Mouse (Mus musculus) 3134 (cell line): ENCODE measurements around the gene Tjp3.

Source experiments
- DNase-seq: peaks from one replicate; pipeline ENCODE4 v3.0.0-alpha.2; 2011; ENCODE audit warnings: low spot score; ENCODE audit not compliant: insufficient read length; ENCODE audit errors: extremely low read depth

Gene Tjp3

DNA sequence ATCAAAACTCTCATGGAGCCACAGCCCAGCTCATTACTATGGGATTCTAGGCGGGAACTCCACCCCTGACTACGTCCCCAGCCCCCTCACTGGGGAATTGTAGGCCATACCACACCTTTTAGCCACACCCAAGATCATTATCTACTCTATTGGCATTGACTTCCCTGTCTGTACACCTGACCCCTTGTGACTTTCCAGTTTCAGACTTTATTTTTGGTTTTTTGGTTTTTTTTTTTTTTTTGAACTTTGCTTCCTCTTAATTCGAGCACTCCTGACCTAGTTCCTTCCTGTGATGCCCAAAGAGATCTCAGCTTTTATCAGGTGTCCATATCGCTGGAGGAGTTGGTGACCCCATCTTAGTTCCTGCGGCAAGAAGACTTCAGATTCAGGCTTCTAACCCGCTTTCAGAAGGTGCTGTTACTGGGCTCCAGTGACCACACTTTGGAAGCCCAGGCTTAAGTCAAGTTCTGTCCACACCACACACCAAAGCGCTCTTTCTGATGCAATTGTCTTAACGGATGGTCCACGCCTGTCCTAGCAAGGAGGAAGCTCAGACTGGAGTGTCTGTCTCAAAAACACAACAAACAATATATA is at the start of gene Tjp3:
TSS of gene Tjp3 (minus strand) at position 71 of the 594 bp plus-strand sequence.
- no peak for DNase-seq

DNA sequence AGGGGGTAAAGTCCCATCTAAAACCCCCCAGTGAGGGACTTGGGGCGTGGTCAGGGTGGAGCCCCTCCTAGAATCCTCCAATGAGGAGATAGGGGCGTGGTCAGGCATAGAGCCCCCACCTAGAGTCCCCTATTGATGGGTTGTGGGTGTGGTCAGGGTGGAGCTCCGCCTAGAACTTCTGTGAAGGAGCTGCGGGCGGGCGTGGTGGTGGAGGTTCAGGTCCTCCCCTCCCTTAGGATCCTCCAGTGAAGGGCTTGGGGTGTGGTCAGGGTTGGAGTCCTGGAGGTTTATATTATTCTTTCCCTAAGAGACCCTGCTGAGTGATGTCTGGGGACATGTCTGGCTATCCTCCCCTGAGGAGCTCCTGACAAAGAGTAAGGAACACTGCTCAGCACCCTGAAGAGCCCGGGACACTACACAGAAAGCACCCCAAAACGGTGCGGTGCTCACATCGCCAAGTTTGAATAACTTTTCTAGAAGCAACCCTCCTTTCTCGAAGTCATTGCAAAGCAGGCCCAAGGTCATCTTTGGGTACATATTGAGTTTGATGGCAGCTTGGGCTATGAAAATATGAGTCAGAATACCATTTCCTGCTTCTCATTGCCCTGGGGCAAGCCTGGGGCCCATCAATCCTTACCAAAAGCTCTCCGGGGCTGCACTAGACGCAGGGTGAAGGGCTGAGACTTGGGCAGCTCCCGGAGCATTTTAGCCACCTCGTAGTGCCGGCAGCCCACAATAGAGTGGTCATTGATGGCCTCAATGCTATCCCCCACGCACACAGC is 49.4 kb upstream of the Tjp3 start:
- no peak for DNase-seq

DNA sequence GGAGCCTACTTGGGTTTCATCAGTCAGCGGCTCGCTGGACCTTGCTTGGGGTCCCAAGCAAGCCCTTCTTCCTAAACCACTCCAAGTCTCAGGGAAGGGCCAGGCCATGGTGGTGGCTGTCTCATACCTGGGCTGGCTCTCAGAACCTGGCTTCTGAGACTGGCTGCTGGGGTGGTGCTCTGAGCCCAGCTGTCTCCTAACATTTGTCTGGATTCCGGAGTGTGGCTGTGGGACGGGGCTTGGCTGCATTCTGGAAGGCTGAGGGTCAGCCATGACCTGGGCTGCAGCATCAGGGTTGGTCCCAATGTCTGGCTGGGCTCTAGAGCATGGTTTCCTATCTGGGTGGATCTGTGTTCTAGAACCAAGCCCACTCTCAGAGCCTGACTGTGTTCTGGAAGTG is 45.2 kb upstream of the Tjp3 start:
- DNase-seq, result no peak

DNA sequence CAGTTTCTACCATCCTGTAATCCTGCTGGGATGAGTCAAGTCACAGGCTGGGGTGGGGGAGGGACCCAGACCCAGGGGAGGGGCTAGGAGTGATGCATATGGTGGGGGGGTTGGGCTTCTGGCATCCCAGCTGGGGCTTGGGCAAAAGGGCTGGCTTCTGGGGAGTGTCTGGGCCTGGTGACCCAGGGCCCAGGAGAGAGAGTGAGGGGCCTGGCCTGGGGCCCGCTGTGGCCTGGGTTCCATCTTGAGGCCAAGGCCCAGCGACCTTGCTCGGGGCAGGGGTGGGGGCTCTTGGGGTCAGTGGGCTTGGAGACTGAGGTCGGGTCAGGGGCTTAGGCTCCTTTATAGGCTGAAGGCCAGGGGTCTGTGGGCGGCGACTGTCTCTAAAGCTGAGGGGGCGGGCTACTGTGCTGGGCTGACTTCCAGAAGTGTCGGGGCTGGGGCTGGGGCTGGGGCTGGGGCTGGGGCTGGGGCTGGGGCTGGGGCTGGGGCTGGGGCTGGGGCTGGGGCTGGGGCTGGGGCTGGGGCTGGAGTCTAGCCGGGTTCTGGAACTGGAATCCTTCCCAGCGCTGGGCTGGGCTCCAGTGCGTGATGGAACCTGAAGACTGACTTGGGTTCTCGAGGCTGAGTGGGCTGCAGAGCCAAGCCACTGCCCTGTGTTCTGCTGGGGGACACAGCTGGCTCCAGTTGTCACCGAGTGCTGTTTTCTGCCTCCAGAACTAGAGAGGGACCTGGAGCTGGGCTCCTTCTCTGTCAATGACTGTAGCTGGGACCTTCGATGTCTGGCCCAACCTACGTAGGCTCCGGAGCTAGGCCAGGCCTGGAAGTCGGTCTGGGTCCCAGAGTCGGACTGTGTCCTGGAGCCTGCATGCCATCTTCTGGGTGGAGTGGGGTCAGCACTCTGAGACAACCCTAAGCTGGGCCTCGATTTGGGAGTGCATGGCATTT is 44.3 kb upstream of the Tjp3 start:
- no peak for DNase-seq

DNA sequence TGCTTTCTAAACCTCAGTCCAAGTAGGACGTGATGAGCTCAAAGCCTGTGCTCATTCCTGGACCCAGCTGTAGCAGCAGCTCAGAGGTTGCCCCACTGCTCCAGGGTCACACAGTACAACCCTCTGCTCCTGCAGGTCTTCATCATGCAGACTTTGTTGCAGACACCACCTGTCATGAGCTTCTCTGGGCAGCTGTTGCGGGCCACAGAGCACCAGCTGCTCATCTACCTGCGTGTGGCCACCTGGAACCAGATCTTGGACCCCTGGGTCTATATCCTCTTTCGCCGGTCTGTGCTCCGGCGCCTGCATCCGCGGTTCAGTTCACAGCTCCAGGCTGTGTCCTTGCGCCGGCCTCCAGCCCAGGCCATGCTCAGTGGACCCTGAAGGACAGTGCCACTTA is 42.9 kb upstream of the Tjp3 start:
- no peak for DNase-seq

DNA sequence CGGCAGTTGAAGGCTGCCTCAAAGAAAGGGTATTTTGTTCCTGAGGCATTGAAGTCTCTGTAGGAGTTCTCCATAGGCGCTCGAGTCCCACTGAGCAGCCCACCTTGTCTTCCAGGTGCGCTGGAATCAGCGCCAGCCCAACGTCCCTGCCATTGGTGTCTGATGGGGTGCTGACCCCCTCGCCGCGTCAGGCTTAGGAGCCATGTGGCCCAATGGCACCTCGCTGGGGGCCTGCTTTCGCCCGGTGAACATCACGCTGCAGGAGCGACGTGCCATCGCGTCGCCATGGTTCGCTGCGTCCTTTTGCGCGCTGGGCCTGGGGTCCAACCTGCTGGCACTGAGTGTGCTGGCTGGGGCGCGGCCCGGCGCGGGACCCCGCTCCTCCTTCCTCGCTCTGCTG is 40.9 kb upstream of the Tjp3 start:
- DNase-seq, result no peak

DNA sequence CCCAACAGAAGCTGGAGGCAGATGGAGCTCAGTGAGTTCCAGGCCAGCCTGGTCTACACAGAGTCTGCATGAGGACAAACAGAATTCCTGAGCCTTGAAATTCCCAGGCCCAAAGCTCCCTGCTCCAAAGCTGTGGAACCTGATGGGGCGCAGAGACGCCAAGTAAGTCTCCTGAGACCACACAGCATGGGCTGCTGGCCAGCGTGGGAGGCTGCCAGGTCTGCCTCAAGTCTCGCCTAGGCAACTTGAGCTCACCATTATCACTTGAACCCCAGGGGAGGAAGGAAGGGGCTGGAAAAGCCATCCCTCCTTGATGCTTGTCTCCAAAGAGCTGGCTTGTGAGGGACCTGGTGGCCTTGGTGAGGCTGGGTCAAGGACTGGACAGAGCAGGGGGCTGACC is 38.6 kb upstream of the Tjp3 start:
- peak; percentile 66 for DNase-seq

DNA sequence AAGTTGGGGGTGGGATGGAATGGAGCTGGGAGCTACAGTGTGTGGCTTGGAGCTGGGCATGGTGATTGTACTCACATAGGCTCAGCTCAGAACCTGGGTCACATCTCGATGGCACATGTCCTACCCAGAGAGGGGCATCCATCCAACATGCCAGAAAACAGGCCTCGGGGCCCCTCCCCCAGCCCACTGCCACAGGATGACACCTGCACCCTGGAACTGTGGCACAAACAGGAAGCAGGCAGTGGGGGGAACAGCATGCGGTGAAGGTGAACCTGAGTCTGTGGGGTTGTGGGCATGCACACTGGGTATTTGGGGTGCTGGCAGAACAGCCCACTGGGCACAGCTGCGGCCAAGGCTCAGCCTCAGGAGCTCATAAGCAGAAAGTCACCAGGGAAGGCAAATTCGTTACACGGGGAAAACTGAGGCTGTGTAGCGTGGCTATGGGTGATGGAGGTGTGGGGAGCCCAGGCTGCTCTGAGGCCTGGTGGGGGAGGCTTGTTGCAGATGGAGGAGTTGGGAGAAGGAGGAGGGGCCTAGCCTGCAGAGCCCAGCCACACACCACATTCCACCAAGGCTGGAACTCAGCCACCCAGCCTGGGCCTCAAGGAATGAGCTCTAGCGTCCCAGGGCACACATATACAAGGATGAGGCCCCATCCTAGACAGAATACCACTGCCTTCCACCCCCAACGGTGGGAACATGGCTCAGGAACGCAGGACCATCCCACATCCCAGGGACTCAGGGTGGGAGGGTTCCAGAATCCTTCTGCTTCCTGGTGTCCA is 38.0 kb upstream of the Tjp3 start:
- peak; percentile 58 for DNase-seq

DNA sequence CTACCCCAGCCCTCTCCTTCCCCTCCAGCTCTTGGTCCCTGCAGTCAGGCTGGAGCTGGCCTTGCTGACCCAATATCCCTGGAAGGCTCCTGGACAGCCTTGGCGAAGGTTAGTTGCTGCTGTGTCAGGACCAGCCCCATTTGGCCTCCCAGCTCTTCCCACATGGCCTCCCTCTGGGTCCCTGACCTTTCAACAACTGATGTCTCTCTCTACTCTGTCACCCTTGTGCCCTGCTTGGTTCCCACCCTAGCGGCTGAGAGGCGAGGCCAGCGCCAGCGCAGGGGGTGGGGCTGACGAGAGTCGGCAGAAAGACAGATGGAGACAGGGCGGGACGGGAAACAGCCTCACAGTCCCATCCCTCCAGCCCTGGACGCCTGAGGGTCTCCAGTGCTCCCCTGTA is 37.0 kb upstream of the Tjp3 start, which contains the start of gene Tbxa2r:
TSS of gene Tbxa2r (plus strand) at position 346 of the 400 bp plus-strand sequence.
- no peak for DNase-seq

DNA sequence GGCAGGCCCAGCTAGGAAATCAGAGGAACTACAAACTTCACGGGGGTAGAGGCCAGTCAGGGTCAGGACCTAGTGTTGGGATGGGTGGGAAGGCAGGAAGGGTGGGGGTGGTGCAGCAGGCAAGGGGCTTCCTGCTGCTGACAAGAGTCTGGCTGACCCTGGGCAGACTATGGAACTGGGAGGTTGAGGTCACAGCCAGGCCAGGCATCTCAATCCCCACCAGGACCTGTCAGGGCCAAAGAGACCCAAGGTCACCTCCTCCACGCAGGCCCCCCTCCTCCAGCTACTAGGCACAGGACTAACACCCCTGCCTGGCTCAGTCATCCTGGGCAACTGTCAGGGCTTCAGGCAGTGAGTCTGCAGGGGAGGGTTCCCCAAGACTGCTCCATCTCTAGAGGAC is 36.6 kb upstream of the Tjp3 start:
- no peak for DNase-seq

DNA sequence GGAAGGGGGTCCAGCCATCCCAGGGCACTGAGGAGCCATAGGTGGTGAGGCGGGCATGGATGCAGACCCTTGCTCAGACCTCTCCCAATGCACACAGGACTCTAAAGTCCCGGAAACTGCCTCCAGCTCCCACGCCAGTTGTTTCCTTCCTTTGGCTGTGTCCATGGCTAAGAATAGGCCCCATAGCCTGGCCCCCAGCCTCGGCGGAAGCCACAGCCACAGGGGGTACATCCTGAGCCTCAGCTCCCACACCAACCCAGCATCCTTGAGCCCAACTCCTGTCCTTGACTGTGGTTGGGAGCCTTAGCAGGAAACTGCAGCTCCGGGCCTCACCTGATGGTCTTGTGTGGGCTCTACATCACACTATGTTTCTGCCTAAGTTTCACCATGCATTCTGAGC is 35.5 kb upstream of the Tjp3 start:
- no peak for DNase-seq

DNA sequence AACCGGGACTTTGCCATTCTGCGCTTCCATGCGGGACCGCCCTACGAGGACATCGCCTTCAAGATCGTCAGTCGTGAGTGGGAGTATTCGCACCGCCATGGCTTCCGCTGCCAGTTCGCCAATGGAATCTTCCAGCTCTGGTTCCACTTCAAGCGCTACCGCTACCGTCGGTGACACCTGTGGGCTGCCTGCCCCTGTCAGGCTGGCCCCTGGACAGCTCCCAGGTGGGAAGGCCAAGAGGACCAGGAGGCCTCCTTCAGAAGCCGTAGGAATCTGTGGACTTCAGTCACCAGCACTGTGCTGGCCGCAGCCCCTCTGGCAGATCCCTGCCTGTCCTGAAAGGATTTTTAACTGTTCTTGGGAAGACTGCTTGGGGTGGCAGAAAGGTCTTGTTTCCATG is 34.4 kb upstream of the Tjp3 start:
- DNase-seq, result no peak

DNA sequence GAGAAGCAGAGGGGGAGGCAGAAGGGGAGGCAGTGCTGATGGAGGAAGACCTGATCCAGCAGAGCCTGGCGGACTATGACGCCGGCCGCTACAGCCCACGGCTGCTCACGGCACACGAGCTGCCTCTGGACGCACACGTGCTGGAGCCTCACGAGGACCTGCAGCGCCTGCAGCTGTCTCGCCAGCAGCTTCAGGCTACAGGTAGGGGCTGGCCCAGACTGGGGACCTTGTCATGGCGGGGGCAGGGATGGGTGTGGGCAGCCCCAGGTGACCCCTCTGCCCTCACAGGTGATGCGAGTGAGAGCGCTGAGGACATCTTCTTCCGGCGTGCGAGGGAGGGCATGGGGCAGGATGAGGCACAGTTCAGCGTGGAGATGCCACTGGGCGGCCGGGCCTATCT is 33.8 kb upstream of the Tjp3 start:
- DNase-seq, result no peak

DNA sequence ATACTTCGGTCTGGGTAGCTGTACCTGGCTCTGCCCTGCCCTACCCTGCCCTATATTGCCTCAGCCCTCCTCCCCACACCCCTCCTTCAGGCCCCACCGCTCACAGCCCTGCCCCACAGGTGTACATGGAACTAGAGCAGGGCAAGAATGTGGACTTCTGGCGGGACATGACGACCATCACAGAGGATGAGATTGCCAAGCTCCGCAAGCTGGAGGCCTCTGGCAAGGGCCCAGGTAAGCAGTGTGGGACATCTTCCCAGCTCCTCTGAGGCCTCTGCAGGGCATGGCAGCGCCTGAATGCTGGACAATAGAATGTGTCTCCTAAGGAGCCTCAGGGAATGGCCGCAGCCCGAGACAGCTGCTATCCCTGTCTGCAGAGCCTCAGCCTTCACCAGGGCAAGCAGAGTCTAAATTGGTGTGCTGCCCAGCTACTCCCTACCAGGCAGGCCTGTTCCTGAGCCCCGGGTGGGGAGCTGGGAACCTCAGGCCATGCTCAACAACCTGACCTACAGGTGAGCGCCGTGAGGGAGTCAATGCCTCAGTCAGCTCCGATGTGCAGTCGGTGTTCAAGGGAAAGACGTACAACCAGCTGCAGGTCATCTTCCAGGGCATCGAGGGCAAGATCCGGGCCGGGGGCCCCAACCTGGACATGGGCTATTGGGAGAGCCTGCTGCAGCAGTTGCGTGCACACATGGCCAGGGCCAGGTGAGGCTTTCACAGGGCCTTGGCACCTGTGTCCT is 32.6 kb upstream of the Tjp3 start:
- DNase-seq, result no peak

DNA sequence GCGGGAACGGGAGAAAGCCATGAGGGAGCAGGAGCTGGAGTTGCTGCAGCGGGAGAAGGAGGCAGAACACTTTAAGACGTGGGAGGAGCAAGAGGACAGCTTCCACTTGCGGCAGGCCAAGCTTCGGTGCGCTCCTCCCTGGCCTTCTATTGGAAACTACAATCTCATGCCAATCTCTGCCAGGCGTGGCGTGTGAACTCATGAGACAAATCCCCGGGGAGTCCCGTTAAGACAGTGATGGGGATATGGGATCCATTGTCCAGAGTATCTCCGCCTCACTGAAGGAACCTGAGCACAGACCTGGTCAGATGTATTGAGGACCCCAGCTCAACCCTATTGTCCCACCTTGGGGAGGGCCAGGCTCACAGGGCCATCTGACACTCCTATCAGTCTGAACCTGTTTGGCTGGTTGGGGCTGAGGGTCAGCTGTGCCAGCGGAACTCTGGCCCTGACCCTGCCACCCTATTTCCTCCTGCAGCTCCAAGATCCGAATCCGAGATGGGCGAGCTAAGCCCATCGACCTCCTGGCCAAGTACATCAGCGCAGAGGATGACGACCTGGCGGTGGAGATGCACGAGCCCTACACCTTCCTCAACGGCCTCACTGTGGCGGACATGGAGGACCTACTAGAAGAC is 31.9 kb upstream of the Tjp3 start:
- no peak for DNase-seq

DNA sequence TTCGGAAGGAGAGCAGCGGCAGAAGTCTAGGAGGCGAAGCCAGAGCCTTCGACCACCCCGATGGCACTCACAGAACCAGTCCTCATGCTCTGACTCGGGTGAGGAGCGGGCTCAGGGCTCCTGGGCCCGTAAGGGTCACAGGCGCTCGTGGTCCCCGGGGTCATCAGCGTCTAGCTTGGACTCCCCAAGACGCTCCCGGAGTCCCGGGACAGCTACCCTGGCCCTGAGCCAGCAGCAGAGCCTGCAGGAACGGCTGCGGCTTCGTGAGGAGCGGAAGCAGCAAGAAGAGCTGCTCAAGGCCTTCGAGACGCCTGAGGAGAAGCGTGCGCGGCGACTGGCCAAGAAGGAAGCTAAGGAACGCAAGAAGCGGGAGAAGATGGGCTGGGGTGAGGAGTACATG is 31.1 kb upstream of the Tjp3 start:
- DNase-seq, result no peak

DNA sequence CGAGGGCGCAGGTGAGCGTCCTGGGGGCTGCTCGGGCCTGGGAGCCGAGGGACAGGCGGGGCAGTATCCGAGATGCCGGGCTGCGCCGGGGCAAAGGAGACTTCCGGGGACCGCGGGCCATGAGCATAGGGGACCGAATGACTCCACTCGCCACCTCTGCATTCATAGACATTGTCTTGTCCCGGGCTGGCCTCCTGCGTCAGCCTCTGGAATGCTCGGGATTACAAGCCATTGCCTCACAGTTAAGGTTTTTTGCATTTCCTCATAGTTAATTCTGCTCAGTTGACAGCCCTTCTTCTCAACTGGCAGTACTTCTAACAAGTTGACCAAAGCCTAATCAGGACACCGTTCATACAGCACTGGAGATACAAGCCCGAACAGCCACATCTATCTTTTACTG is 30.1 kb upstream of the Tjp3 start:
- no peak for DNase-seq

DNA sequence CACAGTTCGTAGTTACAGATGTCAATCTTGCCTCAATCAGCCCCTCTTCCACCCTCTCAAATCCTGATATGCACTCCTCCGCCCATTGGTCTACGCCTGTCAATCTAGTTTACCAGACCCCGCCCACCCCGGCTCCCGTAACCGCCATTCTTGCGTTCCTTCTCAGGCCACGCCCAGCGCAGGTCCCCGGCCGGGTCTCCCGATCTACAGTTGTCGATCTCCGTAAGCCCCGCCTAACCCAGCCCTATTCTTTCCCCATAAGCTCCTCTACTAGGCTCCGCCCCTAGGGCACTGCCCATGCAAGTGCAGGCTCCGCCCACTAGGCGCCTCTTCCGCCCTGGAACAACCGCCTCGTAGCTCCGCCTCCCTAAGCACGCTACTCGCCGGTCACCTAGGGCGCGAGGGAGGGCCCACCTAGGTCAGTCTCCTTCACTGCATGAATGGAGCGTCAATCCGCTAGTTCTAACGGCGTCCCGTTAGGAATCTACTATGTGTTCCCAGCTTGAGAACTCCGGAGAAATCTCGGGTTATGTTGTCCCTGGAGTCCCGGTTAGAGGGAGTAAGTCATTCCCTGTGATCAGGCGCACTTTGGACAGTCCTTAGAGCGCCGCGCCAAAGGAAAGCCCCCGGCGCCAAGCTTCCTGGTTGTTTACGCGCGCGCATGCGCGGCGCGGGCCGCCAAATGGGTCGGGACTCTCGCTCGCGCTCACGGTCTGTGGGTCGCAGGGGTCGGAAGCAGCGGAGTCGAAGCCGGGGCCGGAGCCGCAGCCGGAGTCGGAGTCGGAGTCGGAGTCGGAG is 29.4 kb upstream of the Tjp3 start, which contains the start of gene Cactin:
TSS of gene Cactin (plus strand) at position 554 of the 798 bp plus-strand sequence.
- DNase-seq, result peak; percentile 99
